Mouse (Mus musculus) thymus, postnatal 25 days (tissue): ENCODE measurements around the gene Arpp19.
A peak's percentile ranks its signal among the peaks of the same experiment; 100 is the strongest.

ENCODE experiments used
- DNase-seq: peaks from one replicate; pipeline ENCODE4 v3.0.0; 2022

Gene Arpp19

GRCm38 (mm10) chr9:75040566-75040965 lies 3.2 kb downstream of the Arpp19 start:
- DNase-seq: no peak

- no peak for DNase-seq
Measured at GRCm38 (mm10) chr9:75041840-75042525, 4.6 kb downstream of the Arpp19 start.

GRCm38 (mm10) chr9:75043191-75043590 lies 5.8 kb downstream of the Arpp19 start:
- DNase-seq: no peak

GRCm38 (mm10) chr9:75047079-75047478 lies 9.7 kb downstream of the Arpp19 start:
- DNase-seq: no peak

- no peak for DNase-seq
Measured at GRCm38 (mm10) chr9:75049100-75049499, 11.7 kb downstream of the Arpp19 start.

GRCm38 (mm10) chr9:75050003-75050402 lies 12.6 kb downstream of the Arpp19 start:
- DNase-seq: peak; percentile 69

- DNase-seq: no peak
Measured at GRCm38 (mm10) chr9:75051841-75052240, 14.4 kb downstream of the Arpp19 start.

GRCm38 (mm10) chr9:75055046-75055445 lies 17.6 kb downstream of the Arpp19 start:
- no peak for DNase-seq

- no peak for DNase-seq
Measured at GRCm38 (mm10) chr9:75064678-75065331, 27.4 kb downstream of the Arpp19 start.

- no peak for DNase-seq
Measured at GRCm38 (mm10) chr9:75070457-75071028, 33.1 kb downstream of the Arpp19 start, which contains the start of gene Myo5a. Gene Myo5a, plus strand, starts transcription at chr9:75071015.

GRCm38 (mm10) chr9:75071029-75071705 lies 33.8 kb downstream of the Arpp19 start:
- peak; percentile 78 for DNase-seq

GRCm38 (mm10) chr9:75071706-75072192 lies 34.3 kb downstream of the Arpp19 start:
- peak; percentile 27 for DNase-seq

- DNase-seq: no peak
Measured at GRCm38 (mm10) chr9:75072361-75072760, 34.9 kb downstream of the Arpp19 start.

GRCm38 (mm10) chr9:75077191-75077590 lies 39.8 kb downstream of the Arpp19 start:
- DNase-seq: no peak

GRCm38 (mm10) chr9:75085242-75085824 lies 47.9 kb downstream of the Arpp19 start:
- DNase-seq: no peak

- DNase-seq: no peak
Measured at GRCm38 (mm10) chr9:75087823-75088222, 50.4 kb downstream of the Arpp19 start.

- no peak for DNase-seq
Measured at GRCm38 (mm10) chr9:75089285-75089684, 51.9 kb downstream of the Arpp19 start.

GRCm38 (mm10) chr9:75092134-75092533 lies 54.7 kb downstream of the Arpp19 start:
- no peak for DNase-seq

GRCm38 (mm10) chr9:75094762-75095161 lies 57.3 kb downstream of the Arpp19 start:
- no peak for DNase-seq

- no peak for DNase-seq
Measured at GRCm38 (mm10) chr9:75098937-75099336, 61.5 kb downstream of the Arpp19 start.

- no peak for DNase-seq
Measured at GRCm38 (mm10) chr9:75100157-75100781, 62.9 kb downstream of the Arpp19 start.

- DNase-seq: no peak
Measured at GRCm38 (mm10) chr9:75102131-75102530, 64.7 kb downstream of the Arpp19 start.
